In genomic region chr2:32608141-32608777, GRCm38 (mm10) we compare ENCODE assay signal across 8 mouse cellular contexts. TPM values are rescaled to one million over a fixed set of nuclear protein-coding genes. Genes with fewer than 3 reads are reported as not detected.
DNase-seq lines count a peak whose midpoint lies in the region; ATAC-seq lines count a peak whose summit lies in the region.

No protein-coding gene starts in this region.

- H3K36me3 ChIP-seq in forebrain, embryonic 12.5 days (replicated peaks), result no peaks in the 10 kb centered on the region
- peaks cover 12% of the 10 kb centered on the region for H3K36me3 ChIP-seq in limb, embryonic 12.5 days
- H3K36me3 ChIP-seq in midbrain, embryonic 12.5 days, result no peaks in the 10 kb centered on the region
- no peaks in the 10 kb centered on the region for H3K36me3 ChIP-seq in splenic B cell, adult 2 months (ENCODE audit: control insufficient read depth, insufficient read depth, low read length, poor library complexity, severe bottlenecking)

- peak overlapping the region; percentile 38; the same call in 1 of the 2 replicates for H3K27ac ChIP-seq in forebrain, embryonic 12.5 days
- H3K27ac ChIP-seq in limb, embryonic 12.5 days, result peak overlapping the region; percentile 67
- no peak overlapping the region for H3K27ac ChIP-seq in midbrain, embryonic 12.5 days (replicated peaks)

- intact Hi-C loops in heart, postnatal 36 days (cut with DNase I), result no loop called here

- H3K4me2 ChIP-seq in forebrain, embryonic 12.5 days, result peak overlapping the region; percentile 84
- peak overlapping the region; percentile 85 for H3K4me2 ChIP-seq in limb, embryonic 12.5 days
- peak overlapping the region; percentile 22 for H3K4me2 ChIP-seq in midbrain, embryonic 12.5 days (replicated peaks)

- peaks cover 13% of the 10 kb centered on the region for H3K27me3 ChIP-seq in forebrain, embryonic 12.5 days
- H3K27me3 ChIP-seq in limb, embryonic 12.5 days, result no peaks in the 10 kb centered on the region
- H3K27me3 ChIP-seq in midbrain, embryonic 12.5 days, result peaks cover 27% of the 10 kb centered on the region
- no peaks in the 10 kb centered on the region for H3K27me3 ChIP-seq in splenic B cell, adult 2 months (ENCODE audit: control insufficient read depth, insufficient read depth, low read length, poor library complexity, severe bottlenecking)

- peak; percentile 50 to 59 for DNase-seq in layer of hippocampus, postnatal 10 days (ENCODE audit: low spot score in 2 of 2)
- DNase-seq in layer of hippocampus, postnatal 25 days (ENCODE audit: extremely low spot score in 1 of 2, low spot score in 1 of 2), result no peak
- DNase-seq in brain, adult 2 months (ENCODE audit: low read depth, low spot score), result peak; percentile 78
- DNase-seq in heart, postnatal 36 days, result peak; percentile 76 to 86
- DNase-seq in splenic B cell, adult 2 months (ENCODE audit: low read depth, low spot score), result peak; percentile 73

- 0 out of 2 replicates have a peak overlapping the region, but pooled peaks have one; percentile 25 for H3K9ac ChIP-seq in forebrain, embryonic 12.5 days
- peak overlapping the region; percentile 27 for H3K9ac ChIP-seq in limb, embryonic 12.5 days (replicated peaks)
- no peak overlapping the region; the same call in 1 of the 2 replicates for H3K9ac ChIP-seq in midbrain, embryonic 12.5 days (replicated peaks)

- WGBS in forebrain, embryonic 12.5 days, result 10% methylated on average over 25 of the region's 25 CpGs
- 4% methylated on average over 25 of the region's 25 CpGs for WGBS in limb, embryonic 12.5 days
- 10% methylated on average over 25 of the region's 25 CpGs for WGBS in midbrain, embryonic 12.5 days

- no peaks in the 10 kb centered on the region for H3K9me3 ChIP-seq in forebrain, embryonic 12.5 days
- H3K9me3 ChIP-seq in limb, embryonic 12.5 days, result no peaks in the 10 kb centered on the region
- no peaks in the 10 kb centered on the region for H3K9me3 ChIP-seq in midbrain, embryonic 12.5 days

- peaks cover 35% of the 10 kb centered on the region for H3K4me1 ChIP-seq in forebrain, embryonic 12.5 days
- H3K4me1 ChIP-seq in limb, embryonic 12.5 days (replicated peaks), result peaks cover 43% of the 10 kb centered on the region
- H3K4me1 ChIP-seq in midbrain, embryonic 12.5 days, result peaks cover 27% of the 10 kb centered on the region

- H3K4me3 ChIP-seq in forebrain, embryonic 12.5 days (replicated peaks), result peak overlapping the region; percentile 7
- peak overlapping the region; percentile 81 for H3K4me3 ChIP-seq in limb, embryonic 12.5 days (replicated peaks)
- peak overlapping the region; percentile 3; the same call in 1 of the 2 replicates for H3K4me3 ChIP-seq in midbrain, embryonic 12.5 days

- ATAC-seq in forebrain, embryonic 12.5 days (ENCODE audit: low FRiP score), result no peak
- 0 out of 2 replicates have a peak, but pooled peaks have one; percentile 49 for ATAC-seq in limb, embryonic 12.5 days (ENCODE audit: insufficient number of reproducible peaks, insufficient read depth, low FRiP score, low TSS enrichment, low read depth)
- peak; percentile 31; the same call in 1 of the 2 replicates for ATAC-seq in midbrain, embryonic 12.5 days (ENCODE audit: low FRiP score, low read depth)

RNA-seq across cellular contexts. Expression of gene St6galnac6, which starts 8.8 kb away (rescaled TPM):
- 100 to 1,000 TPM in 1 of 2 experiments, 10 to 100 TPM in 1; 99.1 to 104 TPM for total RNA-seq in layer of hippocampus, postnatal 10 days (2021)
- 100 to 1,000 TPM; 105 to 124 TPM for total RNA-seq in layer of hippocampus, postnatal 25 days (2021)
- 11.6 and 11.7 TPM in 2 replicates for polyA plus RNA-seq in forebrain, embryonic 12.5 days (2016; fragmentation: Nextera tagmentation; extraction: Ambion mirVana)
- total RNA-seq in heart, postnatal 36 days (2021), result 100 to 1,000 TPM; 108 to 116 TPM
- polyA plus RNA-seq in limb, embryonic 12.5 days (2016; fragmentation: Nextera tagmentation; extraction: Ambion mirVana), result 23.4 and 23.7 TPM in 2 replicates
- polyA plus RNA-seq in midbrain, embryonic 12.5 days (2016; fragmentation: Nextera tagmentation; extraction: Ambion mirVana), result 10.6 and 11.2 TPM in 2 replicates

RNA-seq across cellular contexts. Expression of gene Ak1, which starts 13.3 kb away (rescaled TPM):
- total RNA-seq in layer of hippocampus, postnatal 10 days (2021), result 100 to 1,000 TPM; 109 TPM
- 100 to 1,000 TPM; 127 to 140 TPM for total RNA-seq in layer of hippocampus, postnatal 25 days (2021)
- polyA plus RNA-seq in forebrain, embryonic 12.5 days (2016; fragmentation: Nextera tagmentation; extraction: Ambion mirVana), result 27.0 and 32.1 TPM in 2 replicates
- 100 to 1,000 TPM; 631 to 727 TPM for total RNA-seq in heart, postnatal 36 days (2021)
- polyA plus RNA-seq in limb, embryonic 12.5 days (2016; fragmentation: Nextera tagmentation; extraction: Ambion mirVana), result 34.3 and 34.4 TPM in 2 replicates
- 31.6 and 34.7 TPM in 2 replicates for polyA plus RNA-seq in midbrain, embryonic 12.5 days (2016; fragmentation: Nextera tagmentation; extraction: Ambion mirVana)

RNA-seq across cellular contexts. Expression of gene St6galnac4, which starts 21.4 kb away (rescaled TPM):
- 10 to 100 TPM; 41.9 to 47.1 TPM for total RNA-seq in layer of hippocampus, postnatal 10 days (2021)
- 10 to 100 TPM; 41.4 to 48.8 TPM for total RNA-seq in layer of hippocampus, postnatal 25 days (2021)
- polyA plus RNA-seq in forebrain, embryonic 12.5 days (2016; fragmentation: Nextera tagmentation; extraction: Ambion mirVana), result 15.1 and 17.0 TPM in 2 replicates
- 10 to 100 TPM; 18.7 to 21.7 TPM for total RNA-seq in heart, postnatal 36 days (2021)
- 29.8 and 29.9 TPM in 2 replicates for polyA plus RNA-seq in limb, embryonic 12.5 days (2016; fragmentation: Nextera tagmentation; extraction: Ambion mirVana)
- 16.1 and 17.9 TPM in 2 replicates for polyA plus RNA-seq in midbrain, embryonic 12.5 days (2016; fragmentation: Nextera tagmentation; extraction: Ambion mirVana)

RNA-seq across cellular contexts. Expression of gene 9430097D07Rik, which starts 32.8 kb away (rescaled TPM):
- under 1 TPM; 0.45 to 0.64 TPM for total RNA-seq in layer of hippocampus, postnatal 10 days (2021)
- under 1 TPM in 1 of 2 experiments, not detected in 1; 0.33 TPM for total RNA-seq in layer of hippocampus, postnatal 25 days (2021)
- 0.19 TPM in 1 of 2 replicates, not detected in the other for polyA plus RNA-seq in forebrain, embryonic 12.5 days (2016; fragmentation: Nextera tagmentation; extraction: Ambion mirVana)
- not detected for total RNA-seq in heart, postnatal 36 days (2021)
- polyA plus RNA-seq in limb, embryonic 12.5 days (2016; fragmentation: Nextera tagmentation; extraction: Ambion mirVana), result 0.55 TPM in 1 of 2 replicates, not detected in the other
- 0.16 and 0.56 TPM in 2 replicates for polyA plus RNA-seq in midbrain, embryonic 12.5 days (2016; fragmentation: Nextera tagmentation; extraction: Ambion mirVana)

RNA-seq across cellular contexts. Expression of gene Pip5kl1, which starts 33.7 kb away (rescaled TPM):
- total RNA-seq in layer of hippocampus, postnatal 10 days (2021), result 1 to 10 TPM; 6.4 to 7.1 TPM
- total RNA-seq in layer of hippocampus, postnatal 25 days (2021), result 1 to 10 TPM; 4.0 to 4.1 TPM
- polyA plus RNA-seq in forebrain, embryonic 12.5 days (2016; fragmentation: Nextera tagmentation; extraction: Ambion mirVana), result 2.6 and 3.1 TPM in 2 replicates
- under 1 TPM in 1 of 2 experiments, not detected in 1; 0.43 TPM for total RNA-seq in heart, postnatal 36 days (2021)
- polyA plus RNA-seq in limb, embryonic 12.5 days (2016; fragmentation: Nextera tagmentation; extraction: Ambion mirVana), result 3.9 and 5.4 TPM in 2 replicates
- polyA plus RNA-seq in midbrain, embryonic 12.5 days (2016; fragmentation: Nextera tagmentation; extraction: Ambion mirVana), result 2.7 and 3.1 TPM in 2 replicates

Comparison
In these comparisons a context has a peak if more than half of its experiments do, and no peak if none do; other contexts are left out.
1. DNase-seq: peak in layer of hippocampus, postnatal 10 days (2 of 2), brain, adult 2 months (single experiment), heart, postnatal 36 days (2 of 2) and splenic B cell, adult 2 months (single experiment); none in layer of hippocampus, postnatal 25 days (0 of 2).
2. H3K4me2 ChIP-seq: peak in every context shown above with its lines; median percentile 85 in limb, embryonic 12.5 days; 84 in forebrain, embryonic 12.5 days; 22 in midbrain, embryonic 12.5 days.
3. H3K4me3 ChIP-seq: peak in every context shown above with its lines; median percentile 81 in limb, embryonic 12.5 days; 7 in forebrain, embryonic 12.5 days; 3 in midbrain, embryonic 12.5 days.
4. RNA of gene Ak1, which starts 13.3 kb away (total RNA-seq): 631 to 727 TPM in heart, postnatal 36 days; 127 to 140 TPM in layer of hippocampus, postnatal 25 days and 109 TPM in layer of hippocampus, postnatal 10 days; every median in the first group is over 4 times any median in the second.